Mouse (Mus musculus) cerebellum, postnatal 36 days (tissue): Measurements from ENCODE around the gene Cfap65.

ENCODE experiments used
- DNase-seq, 2 experiments: peaks; one replicate each; pipeline ENCODE4 v3.0.0; 2021 to 2022; ENCODE audit warnings: mixed read lengths in 2 of 2

Gene Cfap65

DNA sequence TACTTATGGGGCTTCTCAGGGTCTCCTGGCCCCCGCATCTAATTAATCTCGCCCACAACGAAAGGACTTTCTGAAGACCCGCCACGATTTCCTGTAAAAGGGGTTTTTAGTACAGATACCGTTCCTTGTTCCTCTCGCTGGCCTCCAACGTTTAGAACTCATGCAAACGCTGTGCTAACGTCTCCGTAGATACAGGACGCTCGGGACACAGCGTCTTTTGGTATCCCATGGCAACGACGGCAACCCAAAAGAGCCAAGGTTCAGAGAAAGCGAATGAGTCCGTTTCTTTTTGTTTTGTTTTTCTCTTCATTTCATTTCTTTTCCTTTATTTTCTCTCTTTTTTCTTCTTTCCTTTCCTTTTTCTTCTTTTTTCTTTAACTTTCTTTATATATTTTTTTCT lies at the start of gene Cfap65:
TSS of gene Cfap65 (minus strand) at position 198 of the 400 bp plus-strand sequence.
- peak; percentile 63 for DNase-seq

DNA sequence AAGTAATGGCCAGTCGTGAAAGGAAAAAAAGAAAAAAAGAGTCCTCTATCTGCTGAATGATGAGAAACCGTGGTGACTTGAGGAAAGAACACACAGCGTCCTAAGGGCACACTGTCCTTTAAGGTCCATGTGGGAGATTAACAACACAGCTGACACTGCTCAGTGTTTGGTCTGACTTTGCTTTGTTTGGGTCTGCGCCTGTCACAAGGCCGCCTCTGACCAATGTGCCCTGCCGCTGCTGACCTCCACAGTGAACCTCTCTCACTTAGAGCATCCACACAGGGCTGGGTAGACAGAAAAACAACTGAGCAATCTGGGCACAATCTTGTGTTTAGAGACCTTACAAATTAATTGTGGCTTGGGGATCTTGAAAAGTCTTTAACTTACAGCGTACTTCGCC lies 41.6 kb upstream of the Cfap65 start:
- no peak for DNase-seq

DNA sequence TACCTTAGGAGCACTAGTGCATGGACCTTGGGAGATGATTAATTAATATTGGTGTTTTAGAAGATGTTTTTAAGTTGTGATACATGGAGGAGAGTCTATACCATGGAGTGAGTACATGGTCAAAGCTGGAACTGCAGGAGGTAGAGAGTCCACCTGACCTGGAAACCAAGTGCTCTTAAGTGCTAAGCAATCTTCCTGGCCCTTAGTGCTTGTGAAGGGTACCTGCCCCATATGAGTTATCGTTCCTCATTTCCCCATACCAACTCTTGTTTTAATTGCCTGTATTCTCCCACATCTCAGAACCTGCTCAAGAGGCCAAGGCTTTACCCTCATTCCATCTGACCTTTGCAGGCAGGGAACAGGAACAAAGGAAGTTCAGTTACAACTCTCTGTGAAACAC lies 40.5 kb upstream of the Cfap65 start:
- no peak for DNase-seq

DNA sequence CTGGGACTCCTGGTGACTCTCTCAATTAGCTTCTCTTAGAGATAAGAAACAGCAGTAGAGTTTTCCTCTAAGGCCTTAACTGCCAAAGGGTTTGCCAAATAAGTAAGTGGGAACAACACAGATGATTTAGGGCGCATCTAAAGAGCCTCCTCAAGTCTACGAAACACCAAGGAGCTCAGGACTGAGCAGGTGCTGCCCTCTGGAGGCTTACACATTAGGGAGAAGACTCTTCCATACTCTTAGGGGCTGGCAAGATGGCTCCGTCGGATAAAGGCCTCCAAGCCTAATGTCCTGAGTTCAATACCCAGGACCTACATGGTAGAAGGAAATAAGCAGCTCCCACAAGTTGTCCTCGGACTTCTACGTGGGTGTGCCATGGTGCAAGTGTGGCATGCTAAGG lies 38.2 kb upstream of the Cfap65 start:
- no peak for DNase-seq

DNA sequence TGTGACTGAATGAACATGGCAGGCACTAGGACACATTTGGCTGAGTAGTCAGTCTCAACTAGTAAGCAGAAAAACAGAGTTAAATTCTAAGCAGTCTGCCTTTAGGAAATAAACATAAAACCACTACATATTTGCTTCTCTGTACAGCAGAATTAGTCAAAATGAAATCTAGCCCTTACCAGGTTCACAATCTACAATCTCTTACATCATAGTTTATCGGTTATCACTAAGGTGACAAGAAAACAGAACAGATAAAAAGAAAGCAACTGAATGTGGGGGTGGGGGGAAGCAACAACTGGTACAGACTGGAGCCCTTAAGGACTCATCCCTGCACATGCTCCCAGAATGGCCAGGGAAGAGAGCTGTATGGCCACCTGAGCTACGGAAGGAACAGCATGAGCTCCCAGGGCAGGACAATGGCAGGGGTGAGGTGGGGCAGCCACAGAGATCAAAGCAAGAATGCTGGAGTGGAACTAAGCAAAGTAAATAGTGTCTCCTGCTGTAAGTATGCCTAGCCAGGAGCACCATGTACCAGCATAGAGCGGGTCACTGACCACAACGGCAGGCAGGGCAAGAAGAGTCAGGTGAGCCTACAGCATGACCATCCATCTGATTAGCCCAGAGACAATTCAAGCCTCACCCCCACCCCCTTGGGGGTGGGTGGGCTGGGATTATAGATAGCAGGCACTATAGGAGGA lies 36.1 kb upstream of the Cfap65 start:
- DNase-seq, result no peak

DNA sequence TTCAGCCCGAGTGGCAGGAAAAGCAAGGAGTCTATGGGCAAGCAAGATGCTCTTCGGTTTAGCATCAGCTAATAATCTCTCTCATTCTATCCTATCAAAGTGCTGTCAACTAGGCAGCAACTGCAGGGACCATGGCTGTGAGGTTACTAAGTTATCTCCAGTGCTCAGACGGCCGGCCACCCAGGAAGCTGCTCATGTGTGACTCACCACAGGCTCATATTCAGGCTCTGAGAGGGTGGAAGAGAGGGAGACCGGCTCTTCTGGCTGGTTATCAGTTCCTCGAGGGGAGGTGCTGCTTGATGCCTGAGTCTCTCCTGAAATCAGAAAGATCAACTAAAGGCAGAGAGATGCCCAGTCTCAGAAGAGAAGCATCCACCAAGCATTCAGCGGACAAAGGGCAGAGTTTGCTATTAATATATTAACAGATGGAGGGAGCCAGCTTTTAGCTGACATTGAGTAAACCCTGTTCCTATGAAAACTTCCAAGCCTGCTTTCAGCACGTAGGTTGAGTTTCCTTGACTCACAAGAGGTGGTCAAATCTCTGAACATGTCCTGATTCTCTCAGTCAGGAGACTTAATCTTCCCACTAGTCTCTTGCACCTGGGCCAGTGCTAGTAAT lies 32.7 kb upstream of the Cfap65 start:
- no peak for DNase-seq

DNA sequence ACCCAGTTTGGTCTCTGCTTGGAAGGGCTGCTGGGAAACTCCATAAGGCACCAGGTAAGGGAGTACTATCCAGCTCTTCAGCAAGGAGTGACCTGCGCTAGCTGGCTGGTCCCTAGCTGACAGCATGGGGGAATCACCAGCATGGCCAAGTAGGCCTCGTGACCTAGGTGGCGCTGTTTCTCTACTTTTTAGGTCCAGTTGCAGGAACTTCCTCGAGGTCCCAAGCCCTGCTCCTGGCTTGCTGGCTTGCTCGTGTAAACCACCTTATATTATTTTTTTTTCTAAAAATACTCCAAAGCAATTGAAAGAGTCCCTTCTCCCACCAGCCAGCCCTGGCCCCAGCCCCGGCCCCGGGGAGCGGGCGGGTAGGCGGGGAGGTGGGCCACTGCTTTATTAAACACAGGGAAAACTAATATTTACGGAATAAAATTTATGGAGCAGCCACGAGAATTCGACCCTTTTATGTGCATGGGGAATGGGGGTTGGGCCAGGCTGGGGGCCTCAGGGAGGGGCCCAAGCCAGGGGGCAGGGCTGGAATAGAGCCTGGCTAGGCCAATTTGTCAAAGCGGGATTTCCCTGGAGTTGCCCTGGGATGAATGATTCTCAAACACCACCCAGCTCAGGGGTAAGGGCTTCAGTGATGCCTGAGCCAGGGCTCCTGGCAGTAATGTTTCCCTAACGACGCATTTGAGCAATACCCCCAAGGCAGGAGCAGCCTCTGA lies 29.3 kb upstream of the Cfap65 start:
- peak; percentile 63 to 72 for DNase-seq

DNA sequence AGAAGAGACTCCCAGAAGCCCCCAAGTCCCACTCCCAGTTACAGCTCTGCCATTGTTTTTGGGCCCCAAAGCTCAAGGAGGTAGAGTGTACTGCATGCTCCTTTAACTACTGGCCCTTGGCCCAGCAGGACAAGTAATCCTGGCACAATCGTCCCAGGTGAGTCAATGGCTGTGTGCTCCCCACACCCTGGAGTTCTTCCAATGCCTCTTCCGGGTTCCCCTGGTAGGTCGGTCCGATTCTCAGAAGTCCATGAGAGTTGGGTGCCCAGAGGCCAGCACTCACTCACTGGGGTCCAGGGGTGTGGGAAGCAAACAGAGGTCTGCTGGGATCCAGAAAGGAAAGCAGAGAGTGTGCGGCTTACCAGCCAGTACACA lies 27.4 kb upstream of the Cfap65 start:
- DNase-seq, result no peak

DNA sequence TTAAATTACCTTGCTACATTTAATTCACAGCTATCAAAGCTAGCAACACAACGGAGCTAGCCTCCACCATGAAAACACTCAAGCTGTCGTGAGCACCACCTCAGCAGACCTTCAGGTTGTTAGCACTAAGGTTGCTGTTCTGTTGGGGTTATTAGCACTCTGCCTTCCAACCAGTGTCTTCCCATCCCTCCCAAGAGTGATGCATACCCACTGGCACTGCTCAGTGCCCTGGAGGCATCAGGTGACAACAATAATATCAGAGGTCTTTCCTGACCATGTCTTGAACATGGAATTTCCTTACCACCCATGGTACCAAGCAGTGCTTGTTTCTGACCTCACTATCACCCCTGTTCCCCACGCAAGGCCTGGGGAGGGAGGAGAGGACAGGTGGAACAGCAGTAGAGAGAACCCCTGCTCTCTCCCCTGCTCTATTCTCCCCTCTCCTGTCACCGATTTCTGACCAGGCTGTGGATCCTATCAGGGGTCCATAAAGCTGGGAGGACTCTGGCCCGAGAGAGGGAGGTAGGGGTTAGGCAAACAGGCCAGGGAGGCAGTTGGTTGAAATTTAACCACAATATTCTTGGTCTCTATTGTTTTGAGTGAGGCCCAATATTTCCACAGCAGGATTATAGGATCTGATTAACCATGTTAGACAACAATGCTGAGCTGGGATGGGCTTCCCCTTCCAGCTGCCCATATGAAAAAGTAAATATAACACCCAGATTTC lies 26.9 kb upstream of the Cfap65 start:
- DNase-seq, result no peak

DNA sequence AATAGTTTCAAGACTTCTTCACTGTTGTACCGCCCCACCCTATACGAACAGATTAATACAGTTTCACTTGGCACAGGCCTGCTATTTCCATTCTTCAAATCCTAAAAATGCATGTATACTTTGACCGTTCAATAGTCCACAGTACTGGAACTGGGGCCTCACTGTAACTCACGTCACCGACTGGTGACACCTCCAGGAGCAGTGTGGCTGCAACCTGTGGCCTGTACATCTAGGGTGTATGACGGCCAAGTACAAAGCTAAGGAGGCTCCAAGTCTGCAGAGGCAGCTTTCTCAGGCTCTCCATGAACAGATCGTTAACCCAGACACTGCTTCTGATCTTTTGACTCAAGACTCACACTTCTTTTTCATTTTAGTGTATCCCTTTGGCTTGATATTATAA lies 26.3 kb upstream of the Cfap65 start:
- no peak for DNase-seq

DNA sequence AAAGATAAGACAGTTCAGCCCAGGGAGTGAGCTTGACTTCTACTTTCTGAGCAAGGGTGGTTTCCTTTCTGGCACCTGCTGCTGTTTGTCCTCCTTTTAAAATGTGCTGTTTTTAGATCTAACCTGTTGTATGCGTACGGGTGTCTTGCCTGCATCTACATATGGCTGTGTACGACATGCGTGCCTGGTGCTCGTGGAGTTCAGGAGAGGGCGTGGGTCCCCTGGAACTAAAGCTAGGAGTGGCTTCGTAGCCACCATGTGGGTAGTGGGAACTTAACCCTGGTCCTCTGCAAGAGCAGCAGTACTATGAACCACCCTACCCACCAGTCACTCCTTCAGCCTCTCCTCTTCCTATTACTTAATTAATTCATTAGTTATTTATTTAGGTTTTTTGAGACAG lies 24.7 kb upstream of the Cfap65 start:
- no peak for DNase-seq

DNA sequence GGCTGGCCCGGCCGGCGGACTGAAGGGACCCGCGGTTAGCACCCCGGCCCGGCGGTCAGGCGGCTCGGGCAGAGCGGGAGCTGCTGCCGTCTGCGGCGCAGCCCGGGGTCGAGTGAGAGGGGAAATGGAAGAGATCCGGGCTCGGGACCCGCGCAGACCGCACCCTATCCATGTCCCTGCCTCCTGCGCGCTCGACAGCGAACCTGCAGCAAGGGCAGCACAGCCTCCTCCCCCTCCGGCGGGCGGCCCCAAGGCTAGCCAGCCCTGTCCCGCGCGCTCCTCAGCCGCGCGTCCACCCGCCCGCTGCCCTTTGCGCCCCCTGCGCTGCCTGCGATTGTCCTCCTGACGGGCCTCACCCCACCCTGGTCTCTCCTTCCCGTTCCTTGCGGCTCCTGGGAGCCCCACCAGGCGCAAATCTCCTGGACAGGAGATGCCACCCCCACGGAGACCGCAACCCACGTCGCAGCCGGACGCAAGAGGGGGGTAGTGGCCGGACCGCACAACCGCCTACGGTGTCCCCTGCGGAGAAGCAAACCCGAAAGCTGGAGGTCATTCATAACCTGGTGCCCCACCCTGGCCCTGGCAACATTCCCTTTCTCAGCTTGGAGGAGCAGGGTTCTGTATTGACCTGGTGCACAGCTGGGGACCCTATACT lies 16.3 kb upstream of the Cfap65 start, which contains the start of gene Ihh:
TSS of gene Ihh (minus strand) at position 117 of the 655 bp plus-strand sequence.
- no peak for DNase-seq

DNA sequence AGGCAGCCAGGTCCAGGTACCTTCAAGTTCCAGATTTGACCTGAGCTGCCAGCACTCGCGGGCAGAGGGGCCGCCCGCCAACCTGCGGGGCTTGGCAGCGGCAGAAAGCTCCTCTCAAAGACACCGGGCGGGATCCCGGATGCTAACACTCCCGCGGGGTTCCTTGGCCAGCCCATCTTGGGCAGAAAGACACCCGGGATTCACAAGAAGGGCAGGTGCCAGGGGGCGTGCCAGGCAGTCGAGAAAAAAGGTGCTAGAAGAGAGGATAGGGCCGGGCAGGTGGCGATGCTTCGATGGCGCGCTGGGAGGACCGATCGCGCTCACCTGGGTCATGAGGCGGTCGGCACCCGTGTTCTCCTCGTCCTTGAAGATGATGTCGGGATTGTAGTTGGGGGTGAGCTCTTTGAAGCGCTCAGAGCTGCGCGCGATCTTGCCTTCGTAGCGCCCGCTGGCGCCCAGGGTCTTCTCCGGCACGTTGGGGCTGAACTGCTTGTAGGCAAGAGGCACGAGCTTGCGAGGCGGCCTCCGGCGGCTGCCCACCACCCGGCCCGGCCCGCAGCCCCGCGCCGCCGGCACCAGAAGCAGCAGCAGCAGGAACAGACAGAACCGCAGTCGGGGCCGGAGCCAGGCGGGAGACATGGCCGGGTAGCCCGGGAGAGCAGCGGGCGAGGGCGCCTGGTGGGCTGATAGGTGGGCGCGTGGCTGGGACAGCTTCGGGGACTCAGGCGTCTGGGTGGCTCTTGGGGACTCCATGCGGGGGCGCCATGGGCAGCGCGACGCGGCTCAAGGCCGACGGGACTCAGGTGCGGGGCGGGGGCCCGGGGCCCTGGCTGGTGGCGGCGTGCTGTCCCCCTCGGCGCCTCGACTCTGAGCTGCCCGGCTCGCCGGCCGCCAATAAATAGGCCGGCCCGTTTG lies 15.4 kb upstream of the Cfap65 start:
- no peak for DNase-seq

DNA sequence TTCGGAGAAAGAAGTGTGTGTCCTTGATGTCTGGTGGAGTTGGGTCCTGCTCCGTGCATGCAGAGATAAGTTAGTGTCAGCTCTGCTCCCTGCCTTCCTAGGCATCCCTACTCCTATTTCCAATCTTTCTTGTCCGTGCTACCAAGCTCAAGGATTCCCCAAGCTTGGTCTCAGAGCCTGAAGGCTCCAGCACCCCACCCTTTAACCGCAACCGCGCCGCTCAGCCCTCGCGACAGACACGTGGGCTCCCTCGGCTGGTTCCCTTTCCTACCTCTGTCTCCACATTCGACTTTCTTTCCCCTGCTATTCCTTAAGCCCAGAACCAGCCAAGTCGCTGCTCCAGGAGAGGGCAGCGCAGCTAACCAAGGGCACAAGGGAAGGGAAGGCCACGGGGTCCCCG lies 14.7 kb upstream of the Cfap65 start:
- no peak for DNase-seq

DNA sequence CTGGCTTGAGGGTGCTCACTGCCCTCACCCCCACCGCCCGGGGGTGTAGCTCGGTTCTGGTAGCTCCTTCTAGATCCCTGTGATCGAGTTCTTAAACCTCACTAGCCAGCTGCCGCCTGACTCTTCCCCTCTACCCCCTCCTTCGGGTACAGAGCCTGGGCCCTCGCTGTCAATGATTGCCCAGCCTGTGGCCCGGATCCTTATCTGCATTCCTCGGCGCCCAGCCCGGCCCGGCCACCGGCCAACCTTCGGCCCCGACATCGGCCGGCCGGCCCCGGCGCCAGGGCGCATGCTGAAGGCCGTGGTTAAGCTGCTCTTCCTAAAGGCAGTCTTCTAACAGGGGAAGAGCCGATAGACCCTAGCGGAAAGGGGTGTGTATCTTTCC lies 14.3 kb upstream of the Cfap65 start:
- no peak for DNase-seq

DNA sequence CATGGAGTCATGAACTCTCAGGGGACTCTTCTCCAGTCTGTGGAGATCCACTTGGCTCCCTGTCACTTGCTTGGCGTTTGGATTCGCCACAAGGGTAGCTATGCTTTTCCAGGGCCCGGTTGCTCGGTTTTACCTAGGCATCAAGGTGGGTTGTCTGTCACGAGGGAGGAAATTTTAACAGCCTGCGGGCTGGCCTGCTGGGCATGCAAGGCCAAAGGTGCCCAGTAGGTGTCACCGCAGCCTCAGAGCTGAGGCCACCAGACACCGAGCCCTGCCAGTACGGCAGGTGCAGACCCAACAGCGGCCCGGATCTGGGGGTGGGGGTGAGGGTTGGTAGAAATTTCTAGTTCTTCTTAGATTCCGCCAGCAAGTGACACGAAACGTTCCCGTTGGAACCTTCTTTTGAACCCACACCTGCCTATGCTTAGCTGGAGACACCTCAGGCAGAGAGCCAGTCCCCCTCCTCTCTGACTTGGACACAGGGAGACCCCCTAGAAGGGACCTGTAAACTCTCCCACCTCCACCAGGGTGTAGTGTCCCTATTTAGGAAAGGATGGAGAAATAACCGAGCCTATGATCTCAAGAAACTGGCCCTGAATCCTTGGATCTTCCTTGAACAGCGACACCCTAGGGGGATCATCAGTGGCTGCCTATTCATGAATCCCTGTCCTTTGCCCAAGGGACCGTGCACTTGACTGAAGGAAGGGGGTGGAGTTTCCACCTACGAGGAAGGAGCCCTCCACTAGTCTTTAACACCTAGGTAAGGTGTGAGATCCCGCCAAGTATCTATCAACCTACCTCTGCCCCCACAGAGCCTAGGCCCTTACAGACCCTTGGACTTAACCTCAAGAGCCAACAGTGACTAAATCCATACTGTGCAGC lies 13.6 kb upstream of the Cfap65 start:
- peak; percentile 77 to 78 for DNase-seq

DNA sequence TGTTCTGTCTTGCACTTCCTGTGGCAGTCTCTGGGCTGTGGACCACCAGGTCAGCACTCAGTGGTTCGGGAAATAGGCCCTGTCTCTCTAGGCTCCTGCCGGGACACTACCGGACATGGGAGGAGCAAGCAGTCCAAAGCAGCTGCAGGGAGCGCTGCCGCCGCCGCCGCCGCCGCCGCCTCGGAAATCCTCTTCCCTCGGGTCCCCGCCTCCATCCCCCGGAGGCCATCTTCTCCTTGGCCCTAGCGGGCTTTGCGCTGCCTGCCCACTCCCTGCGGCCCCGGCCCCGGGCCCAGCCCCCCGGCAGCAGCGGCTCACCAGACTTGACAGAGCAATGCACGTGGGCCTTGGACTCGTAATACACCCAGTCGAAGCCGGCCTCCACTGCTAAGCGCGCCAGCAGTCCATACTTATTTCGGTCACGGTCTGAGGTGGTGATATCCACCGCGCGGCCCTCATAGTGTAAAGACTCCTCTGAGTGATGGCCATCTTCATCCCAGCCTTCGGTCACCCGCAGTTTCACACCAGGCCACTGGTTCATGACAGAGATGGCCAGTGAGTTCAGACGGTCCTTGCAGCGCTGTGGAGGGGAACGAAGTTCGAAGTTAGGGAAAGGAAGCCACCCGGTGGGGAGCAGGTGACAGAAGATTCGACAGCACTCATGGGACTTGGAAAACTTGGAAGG lies 12.7 kb upstream of the Cfap65 start:
- no peak for DNase-seq

DNA sequence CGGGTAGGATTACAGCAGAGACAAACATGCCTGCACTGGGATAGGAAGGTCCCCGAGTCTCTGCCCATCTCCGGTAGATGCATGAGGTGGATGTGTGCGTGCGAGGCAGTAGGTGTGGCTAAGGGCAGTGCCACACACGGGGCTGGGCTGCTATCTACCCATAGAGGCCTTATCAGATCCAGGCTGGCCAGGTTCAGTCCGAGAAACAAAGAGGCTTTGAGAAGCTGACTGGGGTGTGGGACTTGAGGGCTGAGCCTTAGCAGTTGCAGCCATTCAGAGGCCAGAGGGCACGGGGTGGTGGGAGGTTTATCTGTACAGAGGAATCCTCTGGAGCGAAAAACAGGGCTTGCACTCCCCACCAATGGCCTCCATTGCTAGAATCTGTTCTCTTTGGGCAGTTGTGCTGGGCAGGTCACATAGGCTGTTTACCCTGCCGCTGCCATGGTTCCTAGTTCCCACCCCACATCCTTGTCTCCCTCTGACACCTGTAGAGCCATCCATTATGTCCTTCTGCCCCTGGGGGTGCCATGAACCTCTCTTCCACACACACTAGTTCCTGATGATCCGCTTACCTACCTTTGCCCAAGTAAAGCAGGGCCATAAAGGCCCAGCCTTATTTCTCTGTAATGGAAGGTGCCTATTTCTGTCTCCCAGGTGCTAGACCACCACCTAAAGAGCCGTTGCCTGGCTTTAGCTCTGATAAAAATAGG lies 6.4 kb upstream of the Cfap65 start:
- no peak for DNase-seq

DNA sequence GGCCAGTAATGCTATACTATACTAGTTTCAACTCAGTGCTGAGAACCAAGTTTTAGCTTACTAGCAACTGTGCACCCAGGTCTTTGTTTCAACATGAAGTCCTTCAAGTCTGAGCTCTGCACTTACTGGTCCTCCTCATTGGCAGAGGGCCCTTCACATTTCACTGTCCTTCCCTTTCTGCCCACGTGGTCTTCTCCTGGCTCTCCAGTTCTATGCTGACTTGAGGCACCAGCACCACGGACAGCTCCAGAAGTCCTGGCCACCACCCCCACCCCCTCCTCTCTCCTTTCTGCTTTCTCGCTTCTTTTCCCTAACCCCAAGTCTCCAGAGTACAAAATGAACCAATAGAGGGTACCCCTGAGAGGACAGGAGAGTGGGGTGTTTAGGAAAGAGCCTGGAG lies 4.4 kb upstream of the Cfap65 start:
- no peak for DNase-seq
